Comparison of ENCODE assay signal across 21 mouse cellular contexts in the genomic region with DNA sequence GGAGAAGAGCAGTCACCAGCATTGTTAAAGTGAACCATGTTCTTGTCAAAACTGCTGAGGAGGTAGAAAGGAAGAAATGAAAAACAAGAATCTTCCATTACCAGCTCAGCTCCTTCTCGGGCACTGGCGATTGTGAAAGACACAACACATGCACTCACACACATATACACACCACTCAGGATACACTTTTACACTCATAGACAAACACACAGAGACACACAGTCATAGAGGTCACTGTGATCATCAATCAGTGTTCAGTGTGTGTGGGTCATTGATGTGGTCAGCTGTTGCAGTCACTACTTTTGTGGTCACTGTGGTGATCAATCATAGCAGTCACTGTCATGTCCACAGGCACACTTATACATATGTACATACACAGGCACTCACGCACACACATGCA. TPM values are rescaled to one million over a fixed set of nuclear protein-coding genes. Genes with fewer than 3 reads are reported as not detected.
"Had no signal": no experiment of that assay in that cellular context is flagged by ENCODE, and none has a peak within 500 bp of the region (broad histone marks: within the 10 kb centered on the region; RNA-seq: fewer than 3 reads in every experiment).

No protein-coding gene starts in this region.

- H3K9me3 ChIP-seq: intestine, embryonic 15.5 days; limb, embryonic 10.5 days; limb, embryonic 13.5 days; liver, embryonic 12.5 days; liver, embryonic 15.5 days; stomach, embryonic 15.5 days had no signal

- H3K4me1 ChIP-seq: intestine, embryonic 15.5 days; liver, embryonic 12.5 days; liver, embryonic 15.5 days; stomach, embryonic 15.5 days had no signal

- DNase-seq: kidney, adult 11 months; kidney, adult 9 months; kidney, postnatal 25 days; layer of hippocampus, adult 9-11 months; liver; lung, adult 18-20 months; spleen, adult 18-20 months had no signal

- H3K36me3 ChIP-seq: intestine, embryonic 15.5 days; limb, embryonic 10.5 days; limb, embryonic 13.5 days; liver, embryonic 12.5 days; liver, embryonic 15.5 days; stomach, embryonic 15.5 days had no signal

- H3K27me3 ChIP-seq: intestine, embryonic 15.5 days; limb, embryonic 13.5 days; liver, embryonic 12.5 days; liver, embryonic 15.5 days; stomach, embryonic 15.5 days had no signal

- H3K27ac ChIP-seq: intestine, embryonic 15.5 days; kidney, postnatal 0 days; layer of hippocampus, adult 2 months; limb, embryonic 10.5 days; limb, embryonic 13.5 days; liver, embryonic 12.5 days; liver, embryonic 15.5 days; macrophage; stomach, embryonic 15.5 days had no signal

- H3K4me3 ChIP-seq: intestine, embryonic 15.5 days; layer of hippocampus, adult 2 months; limb, embryonic 10.5 days; limb, embryonic 13.5 days; liver, embryonic 12.5 days; liver, embryonic 15.5 days; stomach, embryonic 15.5 days had no signal

- ATAC-seq: intestine, embryonic 15.5 days; liver, embryonic 12.5 days; lung, postnatal 0 days had no signal

- H3K9ac ChIP-seq: intestine, embryonic 15.5 days; limb, embryonic 13.5 days; liver, embryonic 12.5 days; liver, embryonic 15.5 days; stomach, embryonic 15.5 days had no signal

- H3K4me2 ChIP-seq: intestine, embryonic 15.5 days; limb, embryonic 13.5 days; liver, embryonic 12.5 days; liver, embryonic 15.5 days; midbrain, embryonic 11.5 days; stomach, embryonic 15.5 days had no signal

RNA-seq across cellular contexts. Expression of a gene that starts 49.2 kb away (rescaled TPM):
- total RNA-seq: megakaryocyte-erythroid progenitor cell, adult 5-6 weeks; neutrophil, adult 5-6 weeks had no signal
- polyA plus RNA-seq: limb, embryonic 10.5 days; limb, embryonic 13.5 days; lung, postnatal 0 days; macrophage; midbrain, embryonic 11.5 days; thymus, postnatal 0 days had no signal

RNA-seq across cellular contexts. Expression of a gene that starts 49.4 kb away (rescaled TPM):
- total RNA-seq: megakaryocyte-erythroid progenitor cell, adult 5-6 weeks; neutrophil, adult 5-6 weeks had no signal
- polyA plus RNA-seq: limb, embryonic 10.5 days; lung, postnatal 0 days; macrophage; midbrain, embryonic 11.5 days; thymus, postnatal 0 days had no signal
